Mouse (Mus musculus) ES-Bruce4 (cell line): ENCODE data around the gene Plppr4.

ENCODE experiments used
- CTCF ChIP-seq: IDR thresholded peaks from one replicate; pipeline ENCODE4 v1.8.1; 2011; ENCODE audit warnings: low read depth, low read length
- EP300 ChIP-seq: IDR thresholded peaks from 2 replicates; pipeline ENCODE4 v1.6.1; 2011; ENCODE audit warnings: low read depth, low read length; ENCODE audit not compliant: insufficient read depth

DNA sequence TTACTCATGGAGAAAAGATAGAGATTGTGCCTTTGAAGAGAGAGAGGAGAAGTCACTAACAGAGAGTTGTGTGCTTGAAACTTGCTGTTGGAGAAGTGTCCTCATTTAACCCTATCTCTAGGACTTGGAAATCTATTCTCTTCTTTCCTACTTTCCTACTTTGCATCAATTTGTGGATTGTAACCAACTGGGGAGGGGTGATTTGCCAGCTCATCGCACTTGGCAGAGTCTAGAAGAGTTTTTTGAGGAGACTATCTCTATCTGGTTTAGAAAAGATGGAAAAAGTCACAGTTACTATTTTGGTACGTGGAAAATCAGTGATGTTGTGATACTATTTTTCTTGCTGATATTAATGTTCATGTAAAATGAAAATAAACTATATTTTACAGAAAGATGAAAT, 6.7 kb downstream of the Plppr4 start:
- TF ChIP-seq EP300 (no peak), CTCF (no peak)
